Mouse (Mus musculus): ENCODE results near the gene Pms2.
A peak's percentile ranks its signal among the peaks of the same experiment; 100 is the strongest.

Gene Pms2

DNA sequence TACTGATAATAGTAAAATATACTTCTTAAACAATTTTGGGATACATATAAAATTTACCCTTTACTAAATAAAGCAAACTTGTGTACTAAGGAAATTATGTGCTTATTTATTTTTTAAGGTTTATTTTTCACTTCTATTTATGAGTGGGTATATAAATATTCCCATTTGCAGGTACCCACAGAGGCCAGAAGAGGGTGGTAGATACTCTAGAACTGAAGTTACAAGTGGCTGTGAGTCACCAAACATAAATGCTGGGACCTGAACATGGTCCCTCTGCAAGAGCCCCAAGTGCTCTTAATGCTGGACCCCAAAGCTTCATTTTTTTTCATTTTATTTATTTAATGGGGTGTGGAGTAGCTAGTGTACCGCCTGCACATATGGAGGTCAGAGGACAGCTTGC, 24.1 kb downstream of the Pms2 start:
- no peak for DNase-seq

DNA sequence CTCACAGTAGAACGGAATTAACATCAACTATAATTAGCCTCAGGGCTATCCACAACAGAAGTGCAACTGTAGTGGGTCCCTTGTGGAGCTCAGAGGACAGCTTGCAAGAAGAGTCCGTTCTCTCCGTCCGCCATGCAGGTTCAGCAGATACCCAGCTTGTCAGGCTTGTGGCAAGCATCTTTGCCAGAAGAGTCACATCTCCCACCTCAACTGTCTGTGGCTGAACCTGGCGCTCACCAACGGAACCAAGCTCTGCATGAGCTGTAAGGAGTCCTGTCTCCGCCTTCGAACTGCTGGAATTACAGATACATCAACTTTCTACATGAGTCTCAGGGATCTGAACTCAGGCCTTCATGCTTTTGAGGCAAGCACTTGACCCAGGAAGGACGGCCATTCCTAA, 26.4 kb downstream of the Pms2 start:
- no peak for DNase-seq

DNA sequence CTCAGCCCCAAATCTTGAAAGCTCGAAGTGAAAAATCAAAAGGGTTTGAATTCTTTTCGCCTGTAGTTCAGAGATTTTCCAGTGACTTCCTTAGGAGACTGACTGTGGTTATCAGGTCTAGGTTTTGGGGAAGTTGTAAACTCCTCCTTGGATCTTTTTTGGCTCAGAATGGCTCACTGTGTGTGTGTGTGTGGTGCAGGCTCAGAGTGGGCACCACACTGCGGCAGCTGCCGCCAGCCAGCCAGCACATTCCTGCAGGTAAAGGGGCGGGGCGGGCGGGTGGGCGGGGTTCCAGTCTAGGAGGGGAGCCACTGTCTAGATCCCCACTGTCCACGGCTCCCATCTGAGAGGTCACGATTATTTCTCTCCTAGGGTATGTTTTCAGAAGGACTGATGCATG, 31.8 kb downstream of the Pms2 start:
- DNase-seq: no peak

DNA sequence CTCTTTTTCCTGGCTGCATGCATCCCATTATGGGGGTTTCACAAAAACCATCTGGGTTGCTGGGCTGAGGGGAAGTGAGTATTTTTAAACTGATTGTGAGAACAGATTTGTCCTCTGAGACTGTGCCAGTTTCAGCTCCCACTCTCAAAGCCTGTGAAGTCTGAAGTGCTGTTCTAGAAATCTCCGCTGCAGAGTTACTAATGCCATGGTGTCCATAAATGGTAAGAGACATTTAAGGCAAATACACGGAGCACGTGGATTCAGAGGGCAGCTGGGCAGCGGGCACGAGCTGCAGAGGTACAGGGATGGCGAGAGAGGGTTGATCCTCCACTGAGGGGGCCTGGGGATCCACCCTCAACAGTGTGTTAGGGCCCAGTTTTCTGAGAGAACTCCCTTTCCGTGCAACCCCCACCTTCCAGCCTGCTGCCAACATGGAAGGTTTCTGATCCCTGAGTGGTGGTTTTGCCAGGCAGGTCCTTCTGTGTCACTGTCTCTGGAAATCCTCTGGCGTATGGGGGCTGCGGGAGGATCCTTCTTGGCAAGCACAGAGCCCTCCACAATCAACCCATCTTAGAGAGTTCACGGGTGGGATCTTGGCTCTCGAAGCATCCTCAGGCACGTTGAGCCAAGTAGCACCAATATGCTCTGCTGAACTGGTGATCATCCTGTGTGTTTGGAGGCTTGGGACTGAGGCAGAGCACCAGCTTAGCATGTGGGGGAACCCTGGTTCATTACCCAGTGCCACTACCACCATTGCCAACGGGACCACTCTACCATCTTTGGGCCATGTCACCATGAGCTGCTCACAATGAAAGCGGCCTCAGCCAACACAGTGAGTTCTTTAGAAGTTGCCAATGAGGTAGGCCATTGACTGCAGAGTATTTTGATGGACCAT, 33.7 kb downstream of the Pms2 start:
- DNase-seq: no peak

DNA sequence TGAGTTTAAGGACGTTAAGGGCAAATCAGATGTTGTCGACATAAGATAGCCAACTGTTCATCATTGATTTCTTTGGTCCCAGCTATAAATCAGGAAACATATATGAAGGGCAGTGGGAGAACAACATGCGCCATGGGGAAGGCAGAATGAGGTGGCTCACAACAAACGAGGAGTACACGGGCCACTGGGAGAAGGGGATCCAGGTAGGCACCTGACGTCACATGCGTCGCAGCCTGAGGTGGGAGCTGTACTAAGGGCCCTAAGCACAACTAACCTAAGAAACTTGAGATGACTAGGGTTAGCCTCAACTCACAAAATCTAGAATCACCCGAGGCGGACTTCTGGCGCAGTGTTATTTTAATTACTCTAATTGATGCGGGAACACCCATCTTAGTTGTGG, 38.6 kb downstream of the Pms2 start:
- no peak for DNase-seq

DNA sequence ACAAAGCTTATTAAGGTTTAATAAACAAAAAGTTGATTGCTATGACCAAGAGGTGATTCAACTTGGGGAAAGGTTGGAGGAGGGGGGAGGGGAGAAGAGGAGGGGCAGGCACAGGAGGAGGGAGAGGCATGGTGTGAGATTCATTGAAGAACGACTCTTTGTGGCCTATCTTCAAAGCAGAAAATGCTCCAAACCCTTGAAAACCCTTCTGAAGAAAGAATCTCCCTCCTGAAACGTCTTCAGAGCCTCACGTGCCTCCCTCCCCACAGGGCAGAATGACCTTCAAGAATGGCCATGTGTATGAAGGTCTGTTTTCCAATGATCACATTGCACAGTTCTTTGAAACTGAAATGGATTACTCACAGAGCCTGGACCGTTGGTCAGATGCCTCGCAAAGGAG, 40.3 kb downstream of the Pms2 start:
- no peak for DNase-seq

DNA sequence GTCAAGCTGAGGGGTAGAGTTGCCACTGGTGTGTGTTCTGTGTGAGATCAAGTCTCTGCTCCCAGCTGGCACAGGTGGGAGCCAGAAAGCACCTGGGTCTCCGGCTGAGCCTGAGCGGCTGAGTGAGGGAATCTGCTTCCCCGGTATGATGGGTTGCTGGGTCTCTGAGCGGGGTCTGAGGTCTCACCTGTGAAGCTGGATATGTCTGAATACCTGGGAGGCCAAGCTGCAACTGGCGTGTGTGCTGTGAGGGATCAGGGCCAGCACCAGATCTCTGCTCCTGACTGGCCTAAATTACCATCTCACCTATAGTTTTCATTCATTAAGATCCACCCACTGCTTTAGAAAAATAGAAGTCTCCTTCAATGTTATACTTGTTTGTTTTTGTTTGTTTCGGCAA, 47.3 kb downstream of the Pms2 start:
- DNase-seq: no peak

DNA sequence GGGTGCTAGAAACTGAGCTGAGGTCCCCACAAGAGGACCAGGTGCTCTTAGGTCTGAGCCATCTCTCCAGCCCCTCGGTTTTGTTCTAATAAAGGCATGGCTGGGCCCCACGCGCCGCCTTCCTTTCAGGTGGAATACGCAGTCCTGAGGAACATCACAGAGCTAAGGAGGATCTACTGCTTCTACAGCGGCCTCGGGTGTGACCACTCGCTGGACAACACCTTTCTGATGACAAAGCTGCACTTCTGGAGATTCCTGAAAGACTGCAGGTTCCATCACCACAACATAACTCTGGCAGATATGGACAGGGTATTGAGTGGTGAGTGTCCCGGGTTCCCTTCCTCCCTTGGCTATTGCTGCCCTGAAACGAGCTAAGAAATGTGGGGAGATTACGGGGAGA, 49.8 kb downstream of the Pms2 start:
- no peak for DNase-seq

DNA sequence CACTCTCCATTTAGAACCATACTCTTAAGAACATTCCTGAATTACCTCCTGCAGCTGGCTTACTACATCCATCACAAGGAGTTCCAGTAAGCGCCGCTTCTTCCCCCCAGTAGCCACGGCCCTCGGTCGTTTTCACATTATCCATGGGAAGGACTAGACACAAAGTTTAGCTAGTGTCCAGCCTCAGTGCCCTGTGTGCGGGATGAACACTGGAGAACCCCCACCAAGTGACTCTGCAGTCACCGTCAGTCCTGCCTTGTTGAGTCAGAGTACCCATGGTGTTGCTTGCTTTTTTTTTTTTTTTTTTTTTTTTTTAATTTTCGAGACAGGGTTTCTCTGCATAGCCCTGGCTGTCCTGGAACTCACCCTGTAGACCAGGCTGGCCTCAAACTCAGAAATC, 51.4 kb downstream of the Pms2 start:
- DNase-seq: no peak

DNA sequence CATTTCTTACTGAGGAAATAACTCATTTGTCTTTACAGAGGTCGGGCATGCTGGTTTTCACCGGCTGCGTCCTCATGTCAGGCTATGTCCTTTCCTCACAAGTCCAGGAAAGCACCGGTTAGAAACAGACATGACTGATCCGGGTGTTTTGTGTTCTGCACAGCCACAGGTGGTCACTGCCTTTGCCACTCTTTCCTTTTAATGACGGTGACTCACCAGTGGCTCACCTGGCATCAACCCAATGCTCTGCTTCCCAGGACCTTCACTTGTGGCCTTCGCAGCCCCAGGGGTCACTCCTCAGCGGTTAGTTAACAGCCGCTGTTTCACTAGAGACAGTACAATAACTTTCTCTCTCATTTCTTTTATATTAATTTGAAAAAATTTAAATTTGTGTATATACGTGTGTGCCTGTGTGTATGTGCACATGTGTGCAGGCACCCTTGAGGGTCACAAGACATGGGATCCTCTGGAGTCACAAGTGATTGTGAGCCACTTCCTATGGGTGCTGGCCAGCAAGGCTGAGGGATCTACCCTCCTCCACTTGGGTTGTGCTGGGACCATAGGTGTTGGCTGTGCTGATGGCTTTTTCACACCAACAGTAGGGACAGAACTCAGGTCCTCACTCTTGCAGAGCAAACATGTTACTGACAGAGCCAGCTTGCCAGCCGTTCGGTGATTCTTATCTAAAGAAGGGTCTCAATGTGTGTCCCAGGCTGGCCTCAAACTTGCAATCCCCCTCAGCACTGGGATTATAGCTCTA, 56.0 kb downstream of the Pms2 start:
- no peak for DNase-seq

DNA sequence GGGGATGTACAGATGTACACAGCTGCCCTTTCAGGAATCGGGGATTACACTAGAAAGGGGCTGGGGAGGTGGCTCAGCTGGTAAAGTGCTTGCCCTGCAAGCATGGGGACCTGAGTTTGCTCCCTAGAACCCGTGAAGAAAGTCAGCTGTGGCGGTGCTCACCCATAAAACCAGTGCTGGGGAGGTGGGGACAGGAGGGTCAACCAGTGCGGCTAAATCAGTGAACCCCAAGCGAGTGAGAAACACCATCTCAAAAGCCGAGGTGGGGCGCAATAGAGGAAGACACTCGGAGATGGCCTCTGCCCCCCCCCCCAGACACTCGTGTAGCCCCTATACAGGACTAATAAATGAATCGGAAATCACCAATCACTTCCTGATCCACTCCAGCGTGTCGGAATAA, 56.9 kb downstream of the Pms2 start:
- DNase-seq: no peak

DNA sequence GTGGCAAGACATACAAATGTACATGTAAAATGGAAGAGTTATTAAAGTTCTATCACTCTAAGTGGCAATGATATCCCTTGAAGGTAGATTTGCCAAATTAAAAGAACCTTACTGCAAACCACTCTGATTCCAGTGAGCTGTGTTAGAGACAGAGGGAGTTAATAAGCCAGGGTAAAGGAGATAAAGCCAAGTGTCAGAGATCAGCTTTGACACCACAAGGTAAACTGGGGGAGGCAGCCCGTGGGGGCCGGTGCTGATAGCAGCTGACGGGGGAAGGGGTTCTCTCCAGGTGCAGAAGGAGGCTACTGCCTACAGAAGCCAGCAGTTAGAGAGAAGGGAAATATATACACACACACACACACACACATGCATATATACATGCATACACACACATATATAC, 62.9 kb downstream of the Pms2 start:
- no peak for DNase-seq

DNA sequence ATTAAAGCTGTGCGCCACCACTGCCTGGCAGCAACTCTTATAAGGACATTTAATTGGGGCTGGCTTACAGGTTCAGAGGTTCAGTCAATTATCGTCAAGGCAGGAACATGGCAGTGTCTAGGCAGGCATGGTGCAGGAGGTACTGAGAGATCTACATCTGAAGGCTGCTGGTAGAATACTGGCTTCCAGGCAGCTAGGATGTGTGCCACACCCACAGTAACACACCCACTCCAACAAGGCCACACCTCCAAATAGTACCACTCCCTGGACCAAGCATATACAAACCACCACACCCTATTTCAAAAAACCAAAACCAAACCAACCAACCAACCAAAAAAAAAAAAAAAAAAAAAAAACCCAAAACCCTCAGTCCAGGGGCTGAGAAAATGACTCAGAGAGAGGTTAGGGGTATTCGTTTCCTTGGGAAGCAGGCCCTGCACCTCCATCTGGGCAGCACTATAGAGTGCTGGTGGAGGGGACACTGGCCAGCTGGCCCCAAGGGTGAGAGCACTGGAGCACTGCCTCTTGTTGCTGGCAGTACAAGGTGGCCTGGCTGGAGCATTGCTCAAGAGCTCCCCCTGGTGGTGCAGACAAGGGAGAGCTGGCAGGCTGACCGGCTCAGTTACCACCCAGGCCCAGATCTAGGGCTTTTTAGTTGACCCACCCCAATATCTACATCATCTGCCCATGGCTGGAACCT, 65.3 kb downstream of the Pms2 start:
- DNase-seq: peak; percentile 27 to 35

DNA sequence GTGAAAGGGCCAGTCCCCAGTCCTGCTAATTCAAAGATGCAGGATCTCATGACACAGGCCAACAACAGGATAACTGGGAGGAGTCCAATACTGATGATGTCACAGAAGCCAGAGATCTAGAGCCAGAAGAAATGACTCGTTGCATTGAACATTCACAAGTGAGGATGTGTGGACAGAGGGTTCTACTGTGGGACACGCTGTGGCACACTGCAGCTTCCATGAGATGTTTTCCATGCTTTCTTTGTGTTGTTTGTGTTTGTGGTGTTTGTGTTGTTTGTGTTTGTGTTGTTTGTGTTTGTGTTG, 65.8 kb downstream of the Pms2 start:
- DNase-seq: no peak

DNA sequence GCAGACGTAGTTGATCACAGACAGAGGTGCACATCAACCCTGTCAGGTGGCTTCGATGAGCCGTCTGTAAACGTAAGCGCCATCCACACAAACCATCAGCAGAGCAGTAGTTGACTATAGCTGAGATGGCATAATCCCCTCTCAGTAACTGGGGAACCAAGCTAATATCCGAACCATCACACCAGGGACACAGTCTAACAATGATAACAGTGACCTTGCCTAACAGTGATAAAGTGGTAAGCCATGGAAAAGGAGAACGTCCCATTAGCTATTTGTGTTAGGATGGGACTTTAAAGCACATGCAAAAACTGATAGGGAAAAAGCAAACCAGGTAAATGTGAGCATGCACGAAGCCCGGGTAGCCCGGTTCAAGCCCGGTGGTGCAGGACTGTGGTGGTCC, 66.5 kb downstream of the Pms2 start:
- no peak for DNase-seq

DNA sequence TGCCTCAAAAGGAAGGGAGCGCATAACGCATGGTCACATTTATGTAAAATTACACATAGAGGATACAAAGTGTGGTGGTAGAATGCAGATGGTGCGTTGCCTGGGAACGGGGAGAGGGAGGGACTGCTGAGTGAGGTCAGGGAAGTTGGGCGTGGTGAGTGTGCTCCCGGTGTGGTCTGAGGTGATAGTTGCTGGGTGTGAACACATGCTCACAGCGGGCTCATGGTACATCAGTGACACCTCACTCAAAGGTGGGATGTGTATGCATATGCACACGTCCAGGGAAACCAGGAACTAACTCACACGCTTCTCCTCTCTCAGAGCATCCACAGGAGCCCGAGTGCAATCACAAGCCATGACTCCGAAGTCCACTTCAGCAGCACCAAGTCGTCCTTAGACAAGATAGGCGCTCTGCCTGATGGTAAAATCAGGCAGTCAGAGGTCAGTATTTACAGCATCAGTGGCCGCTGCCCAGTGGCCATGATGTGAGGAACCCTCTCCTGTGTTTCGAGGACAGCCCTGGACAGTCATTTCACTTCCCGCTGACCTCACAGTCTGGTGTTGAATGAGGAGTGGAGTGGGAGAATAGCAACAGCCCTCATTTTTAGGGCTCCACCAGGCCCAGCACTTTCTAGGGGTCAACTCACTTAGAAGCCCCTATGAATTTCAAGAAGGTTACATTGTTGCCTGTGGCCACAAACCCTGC, 67.1 kb downstream of the Pms2 start:
- DNase-seq: no peak

DNA sequence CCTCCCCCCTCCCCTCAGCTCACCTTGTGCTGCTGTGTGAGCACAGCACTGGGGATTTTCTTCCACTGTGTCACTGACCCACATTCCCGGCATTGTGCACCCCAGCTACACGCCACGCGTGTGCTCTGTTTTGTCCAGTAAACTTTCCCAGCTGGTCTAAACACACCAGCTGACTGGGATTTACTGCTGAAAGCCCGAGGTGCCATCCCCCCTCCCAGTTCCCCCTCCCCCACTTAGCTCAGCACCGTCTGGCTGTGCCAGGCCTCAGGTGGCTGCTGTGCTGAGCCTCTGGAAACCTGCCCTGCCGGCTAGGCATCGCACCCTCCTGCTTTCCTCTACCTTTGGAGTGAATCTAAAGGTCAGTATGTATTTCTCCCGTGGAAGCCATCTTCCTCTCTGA, 71.1 kb downstream of the Pms2 start:
- DNase-seq: no peak

DNA sequence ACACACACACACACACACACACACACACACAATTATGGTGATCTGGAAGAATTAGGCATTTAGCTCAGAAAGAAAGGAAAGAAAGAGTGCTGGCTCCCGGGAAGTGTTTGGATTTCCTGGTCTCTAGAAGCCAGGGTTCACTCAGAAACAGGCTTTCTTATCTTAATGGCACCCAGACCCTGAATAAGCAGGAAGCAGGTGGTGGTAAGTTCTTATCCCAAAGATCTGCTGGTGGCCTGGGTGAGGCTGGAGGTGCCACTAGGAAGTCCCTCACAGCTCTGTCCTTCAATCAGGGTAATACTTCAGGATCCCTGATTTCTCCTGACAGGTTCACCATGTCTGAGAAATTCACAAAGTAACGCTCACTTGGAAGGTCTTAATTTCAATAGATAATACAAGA, 72.6 kb downstream of the Pms2 start:
- DNase-seq: no peak
